Mouse (Mus musculus) stomach, embryonic 16.5 days (tissue): ENCODE measurements around the gene Banf1. TPM values are rescaled to one million over a fixed set of nuclear protein-coding genes. Genes with fewer than 3 reads are reported as not detected.
A peak's percentile ranks its signal among the peaks of the same experiment; 100 is the strongest.

Source experiments
- ATAC-seq: fragments of 200-750 bp; cut with Nextera tagmentation; 2 replicates; pipeline ENCODE4 v1.8.0; 2017; ENCODE audit warnings: moderate number of reproducible peaks, moderate TSS enrichment; ENCODE audit not compliant: insufficient read depth, low FRiP score
- H3K27ac ChIP-seq: fragments of 300-500 bp; sonication (generic); 2 replicates; pipeline ENCODE4 v1.5.1; 2014; ENCODE audit warnings: low read length
- H3K27me3 ChIP-seq: fragments of 300-500 bp; sonication (generic); 2 replicates; pipeline ENCODE4 v1.6.1; 2014; ENCODE audit warnings: low read length, control low read depth, mixed read lengths; ENCODE audit not compliant: control insufficient read depth, insufficient read depth
- H3K36me3 ChIP-seq: fragments of 300-500 bp; sonication (generic); 2 replicates; pipeline ENCODE4 v1.6.1; 2014; ENCODE audit warnings: low read length; ENCODE audit not compliant: control insufficient read depth, insufficient read depth
- H3K4me1 ChIP-seq: fragments of 300-500 bp; sonication (generic); 2 replicates; pipeline ENCODE4 v1.6.1; 2014; ENCODE audit warnings: low read length, control low read depth, mixed read lengths; ENCODE audit not compliant: control insufficient read depth, insufficient read depth
- H3K4me2 ChIP-seq: fragments of 300-500 bp; sonication (generic); 2 replicates; pipeline ENCODE4 v1.6.1; 2014; ENCODE audit warnings: low read depth, low read length, mixed read lengths
- H3K4me3 ChIP-seq: fragments of 300-500 bp; sonication (generic); replicated peaks from 2 replicates; pipeline ENCODE4 v1.5.1; 2014; ENCODE audit warnings: mild to moderate bottlenecking, low read length
- H3K9ac ChIP-seq: fragments of 300-500 bp; sonication (generic); 2 replicates; pipeline ENCODE4 v1.6.1; 2014; ENCODE audit warnings: low read length
- H3K9me3 ChIP-seq: fragments of 300-500 bp; sonication (generic); replicated peaks from 2 replicates; pipeline ENCODE4 v1.6.1; 2016; ENCODE audit warnings: low read length, control low read depth; ENCODE audit not compliant: control insufficient read depth
- WGBS: fragments of 180-500 bp; shearing (Covaris S2); extraction: QIAGEN DNeasy Blood & Tissue Kit; methylation state at CpG from one replicate; pipeline ENCODE4 v1.1.7; 2014; 5-methylcytosine and 5-hydroxymethylcytosine counted together
- polyA plus RNA-seq: library from polyadenylated mRNA; unstranded; fragments of >200 nt; fragmentation: Nextera tagmentation; extraction: Ambion mirVana; gene quantifications from 2 replicates; pipeline ENCODE4 v1.2.1, GENCODE M21; 2015

Gene Banf1
- polyA plus RNA-seq, 1 experiment from 2014 or later, result 400 TPM

DNA sequence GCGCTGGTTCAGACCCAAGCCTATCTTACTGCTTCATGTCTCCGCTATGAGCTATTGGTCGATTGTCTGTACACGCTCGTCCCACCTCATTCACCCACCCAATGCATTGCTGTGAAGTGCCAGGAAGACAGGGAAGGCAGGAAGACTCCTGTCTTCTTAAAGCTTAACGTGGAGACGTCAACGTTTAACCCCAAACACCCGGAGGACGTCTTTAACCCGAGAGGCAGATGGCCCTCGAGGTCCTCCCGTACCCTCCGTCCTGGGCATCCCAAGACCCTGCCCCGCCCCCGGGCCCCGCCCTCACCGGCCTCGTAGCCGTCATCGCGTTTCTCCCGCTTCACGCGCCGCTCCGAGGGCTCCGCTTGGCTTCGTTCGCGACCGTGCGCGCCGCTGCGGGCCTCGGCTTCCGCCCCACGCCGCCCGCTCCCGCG, 21.1 kb upstream of the Banf1 start:
- Histone ChIP-seq H3K36me3 (peaks cover 18% of the 10 kb centered on the region), H3K9me3 (no peaks in the 10 kb centered on the region), H3K4me1 (peaks cover 31% of the 10 kb centered on the region; the same call in 1 of the 2 replicates), H3K9ac (peak overlapping the region; percentile 94), H3K27me3 (no peaks in the 10 kb centered on the region), H3K27ac (peak overlapping the region; percentile 90), H3K4me3 (peak overlapping the region; percentile 98), H3K4me2 (peak overlapping the region; percentile 72)
- WGBS, result under 1% methylated on average over 41 of the region's 43 CpGs
- ATAC-seq, result peak; percentile 26; the same call in 1 of the 2 replicates

DNA sequence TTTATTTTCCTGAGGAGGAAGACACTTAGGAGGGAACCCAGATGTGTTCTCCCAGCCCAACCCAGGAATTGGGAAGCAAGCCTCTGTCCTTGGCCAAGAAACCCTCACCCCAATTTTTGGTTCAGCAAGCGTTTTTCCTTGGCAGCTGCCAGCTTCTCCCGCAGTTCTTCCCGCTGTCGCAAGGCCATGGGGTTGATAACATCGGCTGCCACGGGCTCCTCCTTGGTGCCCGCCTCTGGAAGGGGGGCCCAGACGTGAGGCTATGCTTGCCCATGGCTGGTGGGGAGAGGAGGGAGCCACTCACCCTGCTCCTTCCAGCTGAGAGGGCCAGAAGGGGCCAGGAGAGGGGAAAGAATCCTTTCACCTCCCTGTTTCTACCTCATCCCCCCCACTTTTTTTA, 17.7 kb upstream of the Banf1 start:
- no peak overlapping the region for H3K4me2 ChIP-seq
- no peaks in the 10 kb centered on the region for H3K27me3 ChIP-seq
- H3K9me3 ChIP-seq, result no peaks in the 10 kb centered on the region
- H3K4me1 ChIP-seq, result peaks cover 20% of the 10 kb centered on the region; the same call in 1 of the 2 replicates
- no peak overlapping the region for H3K9ac ChIP-seq
- no peak for ATAC-seq
- H3K27ac ChIP-seq, result no peak overlapping the region
- no peak overlapping the region for H3K4me3 ChIP-seq
- peaks cover 39% of the 10 kb centered on the region for H3K36me3 ChIP-seq
- 86% methylated on average over 8 of the region's 8 CpGs for WGBS

DNA sequence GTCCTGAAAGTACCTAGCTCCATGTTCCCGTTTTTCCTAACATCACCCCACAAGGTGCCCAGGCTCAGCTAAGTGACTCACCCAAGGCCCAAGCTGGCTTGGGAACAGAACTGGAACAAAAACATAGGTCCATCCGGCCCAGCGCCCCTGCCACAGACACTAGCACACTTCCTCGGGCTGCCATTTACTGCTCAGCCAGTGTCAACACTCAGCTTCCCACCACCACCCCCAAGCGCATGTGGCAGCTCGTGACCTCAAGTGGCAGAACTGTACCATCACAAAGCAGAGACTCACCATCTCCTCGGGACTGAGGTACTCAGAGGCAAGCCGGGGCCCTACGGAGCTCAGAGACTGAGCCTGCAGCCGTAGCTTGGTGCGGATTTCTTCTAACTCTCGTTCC, 16.4 kb upstream of the Banf1 start:
- WGBS, result 92% methylated on average over 12 of the region's 12 CpGs
- Histone ChIP-seq H3K4me3 (no peak overlapping the region), H3K9me3 (no peaks in the 10 kb centered on the region), H3K27ac (no peak overlapping the region), H3K4me2 (no peak overlapping the region), H3K4me1 (peaks cover 14% of the 10 kb centered on the region; the same call in 1 of the 2 replicates), H3K27me3 (no peaks in the 10 kb centered on the region), H3K36me3 (peaks cover 43% of the 10 kb centered on the region), H3K9ac (no peak overlapping the region)
- no peak for ATAC-seq

DNA sequence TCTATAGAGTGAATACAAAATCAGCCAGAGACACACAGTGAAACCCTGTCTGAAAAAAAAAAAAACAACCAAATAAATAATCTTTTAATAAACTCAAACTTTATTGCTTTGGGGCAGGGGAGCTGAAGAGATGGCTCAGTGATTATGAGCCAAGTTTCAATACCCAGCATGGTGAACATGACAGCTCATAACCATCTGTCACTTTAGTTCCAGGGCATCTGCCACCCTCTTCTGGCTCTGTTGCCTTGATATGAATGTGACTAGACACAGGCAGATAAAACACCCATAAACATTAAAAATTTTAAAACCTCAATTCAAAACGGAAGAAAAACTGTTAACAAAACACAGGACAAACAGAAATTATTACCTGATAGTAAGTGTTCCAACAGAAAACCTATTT, 10.5 kb upstream of the Banf1 start:
- H3K27me3 ChIP-seq, result no peaks in the 10 kb centered on the region
- no peak for ATAC-seq
- H3K4me3 ChIP-seq, result no peak overlapping the region
- no peak overlapping the region for H3K9ac ChIP-seq
- H3K27ac ChIP-seq, result no peak overlapping the region
- 80% methylated on average over 1 of the region's 1 CpGs for WGBS
- no peak overlapping the region for H3K4me2 ChIP-seq
- peaks cover 23% of the 10 kb centered on the region for H3K36me3 ChIP-seq
- no peaks in the 10 kb centered on the region for H3K4me1 ChIP-seq
- no peaks in the 10 kb centered on the region for H3K9me3 ChIP-seq

DNA sequence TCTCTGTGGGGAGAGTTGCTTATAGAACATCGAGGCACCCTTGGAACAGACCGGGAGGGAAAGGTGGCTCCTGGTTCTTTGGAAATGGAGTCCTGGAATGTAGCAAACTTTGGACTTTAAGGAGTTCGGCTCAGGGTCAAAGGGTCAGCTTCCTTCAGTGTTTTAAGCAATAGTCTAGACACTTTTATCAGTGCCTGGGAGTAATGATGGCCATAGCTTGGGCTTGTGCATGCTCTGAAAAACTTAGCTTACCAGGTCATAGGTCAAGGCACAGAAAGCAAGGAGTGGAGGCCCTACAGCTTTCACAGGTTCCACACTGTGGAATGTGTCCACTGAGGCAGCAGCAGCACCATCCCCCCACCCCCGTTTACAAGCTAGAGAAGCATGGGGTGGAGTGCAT, 7.8 kb upstream of the Banf1 start:
- no peak overlapping the region for H3K4me3 ChIP-seq
- no peak overlapping the region for H3K9ac ChIP-seq
- ATAC-seq, result 0 out of 2 replicates have a peak, but pooled peaks have one; percentile 21
- no peaks in the 10 kb centered on the region for H3K27me3 ChIP-seq
- no peak overlapping the region for H3K4me2 ChIP-seq
- no peaks in the 10 kb centered on the region for H3K9me3 ChIP-seq
- peaks cover 19% of the 10 kb centered on the region for H3K36me3 ChIP-seq
- 63% methylated on average over 4 of the region's 4 CpGs for WGBS
- no peaks in the 10 kb centered on the region for H3K4me1 ChIP-seq
- no peak overlapping the region; the same call in 1 of the 2 replicates for H3K27ac ChIP-seq

DNA sequence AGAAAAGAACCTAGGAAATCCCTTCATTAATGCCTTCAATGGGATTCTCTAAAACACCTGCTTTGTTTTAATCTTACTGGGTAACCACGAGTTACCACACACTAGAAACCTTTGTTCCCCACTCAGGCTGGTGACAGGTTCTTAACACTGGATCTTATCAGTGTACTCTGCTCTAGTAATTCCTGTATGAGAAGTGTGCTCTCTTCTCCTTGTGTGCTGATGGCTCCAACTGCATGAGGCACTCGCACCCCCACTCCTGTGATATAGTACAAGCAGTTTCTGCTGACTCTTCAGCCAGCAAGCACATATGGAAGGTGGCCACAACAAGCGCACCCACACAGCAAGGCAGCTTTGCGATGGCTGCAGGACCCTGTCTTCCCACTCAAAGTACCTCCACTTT, 7.2 kb upstream of the Banf1 start:
- no peaks in the 10 kb centered on the region for H3K4me1 ChIP-seq
- H3K27ac ChIP-seq, result peak overlapping the region; percentile 18; the same call in 1 of the 2 replicates
- H3K27me3 ChIP-seq, result no peaks in the 10 kb centered on the region
- ATAC-seq, result no peak
- no peak overlapping the region for H3K9ac ChIP-seq
- no peak overlapping the region for H3K4me3 ChIP-seq
- no peaks in the 10 kb centered on the region for H3K9me3 ChIP-seq
- WGBS, result 80% methylated on average over 4 of the region's 4 CpGs
- H3K4me2 ChIP-seq, result no peak overlapping the region
- peaks cover 15% of the 10 kb centered on the region for H3K36me3 ChIP-seq

DNA sequence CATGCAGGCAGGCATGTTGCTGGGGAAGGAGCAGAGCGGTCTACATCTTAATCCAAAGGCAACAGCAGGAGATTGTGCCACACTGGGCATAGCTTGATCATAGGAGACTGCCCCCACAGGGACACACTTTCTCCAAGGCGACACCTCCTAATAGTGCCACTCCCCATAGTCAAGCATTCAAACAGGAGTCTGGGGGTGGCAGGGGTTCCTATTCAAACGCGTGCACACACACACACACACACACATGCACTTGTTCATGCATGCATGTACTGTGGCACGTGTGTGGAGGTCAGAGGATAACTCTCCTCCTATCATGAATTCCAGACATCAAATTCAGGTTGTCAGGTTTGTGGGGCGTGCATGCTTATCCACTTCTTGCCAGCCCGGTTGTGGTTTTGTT, 5.8 kb upstream of the Banf1 start:
- no peak overlapping the region for H3K27ac ChIP-seq
- no peak overlapping the region for H3K4me3 ChIP-seq
- no peaks in the 10 kb centered on the region for H3K27me3 ChIP-seq
- no peak overlapping the region for H3K4me2 ChIP-seq
- no peak for ATAC-seq
- WGBS, result 91% methylated on average over 7 of the region's 7 CpGs
- peaks cover 7% of the 10 kb centered on the region for H3K4me1 ChIP-seq
- no peak overlapping the region for H3K9ac ChIP-seq
- H3K36me3 ChIP-seq, result peaks cover 15% of the 10 kb centered on the region
- no peaks in the 10 kb centered on the region for H3K9me3 ChIP-seq

DNA sequence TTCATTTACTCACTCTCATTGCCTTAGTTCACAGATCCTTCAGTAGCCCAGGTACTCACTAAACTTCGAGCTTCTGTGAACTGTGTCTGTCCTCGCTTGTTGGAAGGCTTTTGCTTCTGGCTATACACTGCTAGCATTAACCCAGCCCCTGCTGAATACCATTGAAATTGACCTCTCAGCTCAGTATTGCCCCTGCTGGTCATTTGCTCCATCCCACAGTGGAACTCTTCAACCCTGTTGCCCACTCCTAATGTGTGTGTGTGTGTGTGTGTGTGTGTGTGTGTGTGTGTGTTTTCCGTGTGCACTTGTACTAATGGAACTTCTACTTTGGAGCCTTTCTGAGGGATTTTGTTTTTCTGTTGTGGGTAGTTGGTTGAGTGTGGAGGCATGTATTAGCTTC, 4.0 kb upstream of the Banf1 start:
- H3K36me3 ChIP-seq, result peaks cover 15% of the 10 kb centered on the region
- 84% methylated on average over 3 of the region's 3 CpGs for WGBS
- H3K4me1 ChIP-seq, result peaks cover 10% of the 10 kb centered on the region

DNA sequence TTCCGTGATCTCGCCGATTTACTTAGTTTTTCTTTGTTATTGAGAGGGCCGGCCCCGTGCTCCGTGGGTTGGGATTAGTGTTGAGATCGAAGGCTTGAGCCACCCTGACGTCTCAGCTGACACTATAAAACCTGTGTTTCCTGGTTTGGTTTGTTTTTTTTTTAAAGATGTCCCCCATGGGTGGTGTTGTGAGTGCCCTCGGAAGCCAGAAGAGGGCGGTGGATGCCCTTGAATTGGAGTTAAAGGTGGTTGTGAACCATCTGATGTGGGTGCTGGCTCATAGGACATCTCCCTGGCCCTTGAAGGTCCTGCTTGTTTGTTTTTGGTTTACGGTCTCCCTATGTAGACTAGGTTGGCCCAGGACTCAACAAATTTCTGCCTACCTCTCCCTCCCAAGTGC, 487 bp upstream of the Banf1 start:
- no peaks in the 10 kb centered on the region for H3K9me3 ChIP-seq
- peak overlapping the region; percentile 80 for H3K4me2 ChIP-seq
- H3K9ac ChIP-seq, result peak overlapping the region; percentile 90
- H3K27ac ChIP-seq, result peak overlapping the region; percentile 96; the same call in 1 of the 2 replicates
- WGBS, result 9% methylated on average over 11 of the region's 11 CpGs
- ATAC-seq, result no peak
- H3K4me3 ChIP-seq, result peak overlapping the region; percentile 70
- peaks cover 16% of the 10 kb centered on the region for H3K4me1 ChIP-seq
- peaks cover 14% of the 10 kb centered on the region for H3K36me3 ChIP-seq
- no peaks in the 10 kb centered on the region for H3K27me3 ChIP-seq

More for the DNA sequence above, 4.0 kb upstream of the Banf1 start:
- no peak overlapping the region for H3K4me3 ChIP-seq
- H3K27ac ChIP-seq, result no peak overlapping the region
- ATAC-seq, result no peak
- H3K9me3 ChIP-seq, result no peaks in the 10 kb centered on the region
- no peak overlapping the region for H3K4me2 ChIP-seq
- H3K27me3 ChIP-seq, result no peaks in the 10 kb centered on the region
- H3K9ac ChIP-seq, result no peak overlapping the region
